Mouse (Mus musculus): ENCODE measurements around the gene C330021F23Rik.
"Not testable (repeated sequence)": the region's sequence is repeated elsewhere in the genome, so short reads cannot be mapped to it uniquely, and the experiment has no call there.

C330021F23Rik gene

DNA sequence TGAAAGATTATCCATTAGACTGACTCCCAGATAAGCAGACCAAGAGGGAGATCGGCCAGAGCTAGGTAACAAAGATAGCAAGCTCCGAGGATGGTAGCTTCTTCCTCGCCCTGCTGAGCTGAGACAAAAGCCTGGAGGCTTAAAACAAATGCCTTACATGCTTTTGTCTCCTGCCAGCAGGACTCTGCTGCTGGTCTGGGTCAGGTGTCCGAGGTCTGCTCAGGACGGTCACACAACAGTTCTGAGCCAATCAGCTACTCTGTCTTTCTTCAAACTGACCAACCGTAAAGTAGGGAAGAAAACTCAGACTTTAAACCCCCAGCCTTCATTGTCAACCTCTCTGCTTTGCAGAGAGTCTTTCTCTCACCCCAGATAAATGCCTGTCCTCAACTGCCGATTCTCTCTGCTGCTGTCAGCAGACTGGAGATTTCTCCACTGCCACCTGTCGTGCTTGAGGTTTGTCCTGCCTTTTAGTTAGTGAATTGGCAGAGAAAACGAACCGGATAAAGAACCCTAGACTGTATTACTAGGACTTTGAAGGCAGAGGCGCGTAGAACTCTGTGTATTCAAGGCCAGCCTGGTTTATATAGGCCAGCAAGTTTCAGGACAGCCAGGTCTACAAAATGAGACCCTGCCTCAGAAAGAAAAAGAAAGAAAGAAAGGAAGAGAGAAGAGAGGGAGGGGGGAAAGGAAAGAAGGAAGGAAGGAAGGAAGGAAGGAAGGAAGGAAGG is at the start of gene C330021F23Rik:
C330021F23Rik (plus strand) TSS at position 350 of the 731 bp plus-strand sequence.
- no peak for DNase-seq (ENCODE audit: low spot score in 2 of 2)

DNA sequence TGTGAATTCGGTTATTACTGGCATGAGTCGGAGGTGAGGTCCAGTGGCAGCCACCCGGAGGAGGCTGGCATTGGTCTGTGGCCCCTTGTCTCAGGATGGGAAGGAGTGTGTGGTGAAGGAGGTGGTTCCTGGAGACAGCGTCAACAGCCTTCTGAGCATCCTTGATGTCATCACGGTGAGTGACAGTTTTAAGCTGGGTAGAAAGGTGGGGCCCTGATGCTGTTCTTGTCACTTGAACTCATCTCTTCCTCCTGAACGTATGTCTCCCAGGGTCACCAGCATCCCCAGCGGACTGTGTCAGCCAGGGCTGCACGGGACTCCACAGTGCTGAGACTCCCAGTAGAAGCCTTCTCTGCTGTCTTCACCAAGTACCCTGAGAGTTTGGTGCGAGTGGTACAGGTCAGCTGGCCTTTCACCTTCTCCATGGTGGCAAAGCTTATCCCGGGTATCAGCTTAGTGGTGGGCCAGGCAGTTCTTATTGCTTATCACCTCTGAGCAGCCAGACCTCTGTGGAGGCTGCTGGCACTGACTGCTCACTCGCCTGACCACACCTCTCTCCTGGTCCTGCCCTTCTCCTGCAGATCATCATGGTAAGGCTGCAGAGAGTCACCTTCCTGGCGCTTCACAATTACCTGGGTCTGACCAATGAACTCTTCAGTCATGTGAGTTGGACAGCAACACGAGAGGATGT is 45.6 kb upstream of the C330021F23Rik start:
- DNase-seq (ENCODE audit: low spot score in 2 of 2), result peak; percentile 77 to 79

DNA sequence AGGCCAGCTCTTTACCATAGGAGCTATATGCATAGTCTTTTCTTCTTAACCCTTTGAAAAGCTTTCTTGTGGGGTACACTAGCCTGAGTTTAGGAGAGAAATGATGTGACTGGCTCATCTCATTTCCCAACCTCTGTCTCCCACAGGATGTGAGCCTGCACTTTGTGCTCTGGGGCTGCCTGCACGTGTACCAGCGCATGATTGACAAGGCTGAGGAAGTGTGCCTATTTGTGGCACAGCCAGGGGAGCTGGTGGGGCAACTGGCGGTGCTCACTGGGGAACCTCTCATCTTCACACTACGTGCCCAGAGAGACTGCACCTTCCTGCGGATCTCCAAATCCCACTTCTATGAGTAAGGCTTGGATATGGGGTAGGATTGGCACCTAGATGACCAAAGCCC is 37.0 kb upstream of the C330021F23Rik start:
- no peak for DNase-seq (ENCODE audit: low spot score in 2 of 2)

DNA sequence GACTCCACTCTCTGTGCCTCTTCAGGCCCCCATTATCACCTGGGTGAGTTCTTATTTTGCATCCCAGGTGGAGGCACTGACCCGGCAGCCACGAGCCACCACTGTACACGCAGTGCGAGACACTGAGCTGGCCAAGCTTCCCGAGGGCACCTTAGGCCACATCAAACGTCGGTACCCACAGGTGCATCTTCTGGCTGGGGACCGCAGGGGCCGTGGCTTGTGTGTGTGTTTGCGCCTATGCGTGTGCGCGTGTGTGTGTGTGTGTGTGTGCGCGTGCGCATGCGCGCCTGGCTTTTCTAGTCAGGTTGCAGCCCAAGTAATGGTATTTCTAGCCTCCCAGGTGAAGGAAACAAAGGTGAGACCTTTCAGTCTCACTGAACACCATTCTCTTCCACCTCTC is 35.9 kb upstream of the C330021F23Rik start:
- peak in 1 of 2 experiments; percentile 54 for DNase-seq (ENCODE audit: low spot score in 2 of 2)

DNA sequence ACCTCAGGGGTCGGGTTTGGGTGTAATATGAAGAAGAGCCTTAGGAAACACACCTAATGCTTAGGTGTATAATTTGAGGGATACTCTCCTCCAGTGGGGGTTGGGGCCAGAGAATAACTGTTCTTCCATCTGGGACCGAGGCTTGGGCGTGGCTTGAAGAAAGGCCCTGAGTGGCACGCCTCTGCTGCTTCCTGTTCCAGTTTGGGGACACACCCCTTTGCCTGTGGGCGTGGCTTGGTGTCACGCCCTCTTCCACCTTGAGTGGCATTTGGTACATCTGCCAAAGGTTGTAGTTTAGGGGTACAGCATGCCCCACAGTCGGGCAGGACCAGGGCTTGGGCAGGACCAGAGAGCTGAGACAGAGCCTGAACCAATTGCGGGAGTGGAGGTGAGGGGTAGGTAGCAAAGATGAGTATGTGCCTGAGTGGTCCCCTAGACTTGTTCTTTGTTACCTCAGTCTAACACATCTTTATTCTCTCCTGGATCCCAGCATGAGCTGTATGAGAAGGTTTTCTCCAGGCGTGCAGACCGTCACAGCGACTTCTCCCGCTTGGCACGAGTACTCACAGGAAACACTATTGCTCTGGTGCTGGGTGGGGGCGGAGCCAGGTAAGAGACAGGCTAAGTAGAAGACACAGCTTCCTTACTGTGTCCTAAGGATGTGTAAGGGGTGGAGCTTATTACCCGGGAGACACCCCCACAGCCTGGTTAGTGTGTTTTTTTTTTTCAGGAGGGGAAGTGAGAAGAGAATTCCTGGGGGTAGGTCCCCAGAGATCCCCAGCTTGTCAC is 31.5 kb upstream of the C330021F23Rik start:
- DNase-seq (ENCODE audit: low spot score in 2 of 2), result peak; percentile 71 to 78

DNA sequence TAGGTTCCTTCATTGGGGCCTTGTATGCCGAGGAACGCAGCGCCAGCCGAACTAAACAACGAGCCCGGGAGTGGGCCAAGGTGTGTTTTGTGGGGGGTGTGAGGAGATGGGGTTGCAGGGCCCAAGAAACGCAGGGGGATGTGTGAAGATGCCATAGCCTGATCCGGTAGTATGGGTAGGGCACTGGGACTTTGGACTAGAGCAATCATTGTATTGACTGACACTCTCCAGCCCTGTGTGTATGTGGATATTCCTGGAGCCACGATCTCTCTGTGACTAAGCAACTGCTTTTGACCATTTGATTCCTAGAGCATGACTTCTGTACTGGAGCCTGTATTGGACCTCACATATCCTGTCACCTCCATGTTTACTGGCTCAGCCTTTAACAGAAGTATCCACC is 30.9 kb upstream of the C330021F23Rik start:
- DNase-seq (ENCODE audit: low spot score in 2 of 2), result no peak

DNA sequence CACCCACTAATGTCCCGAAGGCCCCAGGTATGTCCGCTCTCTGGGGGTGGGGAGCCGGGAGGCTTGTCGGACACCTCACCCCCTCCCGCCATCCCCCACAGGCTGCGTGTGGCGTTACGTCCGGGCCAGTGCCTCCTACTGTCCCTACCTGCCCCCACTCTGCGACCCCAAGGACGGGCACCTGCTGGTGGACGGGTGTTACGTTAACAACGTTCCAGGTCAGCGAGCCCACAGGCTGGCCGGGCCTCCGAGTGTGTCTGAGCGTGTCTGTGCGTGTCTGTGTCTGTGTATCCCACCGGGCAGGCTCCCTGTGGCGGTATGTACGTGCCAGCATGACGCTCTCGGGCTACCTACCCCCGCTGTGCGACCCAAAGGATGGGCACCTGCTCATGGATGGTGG is 30.1 kb upstream of the C330021F23Rik start:
- no peak for DNase-seq (ENCODE audit: low spot score in 2 of 2)

DNA sequence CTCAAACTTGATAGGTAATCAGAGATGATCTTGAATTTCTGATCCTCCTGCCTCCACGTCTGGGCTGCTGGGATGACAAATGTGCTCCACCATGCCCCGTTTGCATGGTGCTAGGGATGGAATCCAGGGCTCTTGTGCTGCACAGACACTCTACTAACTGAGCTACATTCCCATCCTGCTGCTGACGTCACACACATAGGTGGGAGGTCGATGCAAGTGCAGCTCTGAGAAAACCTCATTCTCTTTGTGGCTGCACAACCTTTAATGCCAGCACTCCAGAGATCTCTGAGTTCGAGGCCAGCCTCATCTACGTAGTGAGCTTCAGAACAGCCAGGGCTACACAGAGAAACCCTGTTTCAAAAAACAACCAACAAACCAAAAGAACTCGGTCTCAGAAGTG is 28.6 kb upstream of the C330021F23Rik start:
- no peak for DNase-seq (ENCODE audit: low spot score in 2 of 2)

DNA sequence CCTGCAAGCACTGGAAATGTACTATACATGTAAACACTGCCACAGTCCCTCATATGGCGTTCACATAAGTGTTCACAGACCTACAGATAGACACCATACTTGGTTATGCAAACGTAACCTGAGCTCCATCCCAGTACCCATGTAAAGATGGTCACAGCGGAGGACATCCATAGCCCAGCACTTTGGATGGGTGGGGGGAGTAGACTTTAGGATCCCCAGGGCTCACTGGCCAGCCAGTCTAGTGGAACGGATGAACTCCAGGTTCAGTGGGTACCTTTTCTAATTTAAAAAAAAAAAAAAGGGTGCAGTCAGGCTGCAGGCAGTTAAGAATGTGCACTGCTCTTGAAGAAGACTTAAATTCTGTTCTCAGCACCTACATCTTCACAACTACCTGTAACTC is 27.7 kb upstream of the C330021F23Rik start:
- DNase-seq (ENCODE audit: low spot score in 2 of 2), result no peak

DNA sequence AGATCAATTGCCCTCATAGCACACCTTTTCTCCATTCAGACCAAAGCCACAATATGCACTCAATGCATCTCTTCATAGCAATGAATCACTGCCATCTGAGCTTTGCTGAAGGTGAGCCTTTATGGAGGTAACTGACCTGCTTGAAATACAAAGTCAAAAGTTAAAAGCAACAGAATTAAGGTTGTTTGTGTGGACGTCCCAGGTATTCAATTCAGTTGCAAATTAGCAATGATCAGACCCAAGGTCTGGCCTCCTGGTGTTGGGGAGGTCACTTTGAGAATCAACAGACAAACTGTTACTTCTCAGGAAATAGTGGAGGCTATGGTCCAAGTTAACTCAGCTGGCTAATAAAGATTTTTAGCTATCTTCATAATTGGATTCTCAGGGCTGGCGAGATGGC is 21.3 kb upstream of the C330021F23Rik start:
- no peak for DNase-seq (ENCODE audit: low spot score in 2 of 2)

DNA sequence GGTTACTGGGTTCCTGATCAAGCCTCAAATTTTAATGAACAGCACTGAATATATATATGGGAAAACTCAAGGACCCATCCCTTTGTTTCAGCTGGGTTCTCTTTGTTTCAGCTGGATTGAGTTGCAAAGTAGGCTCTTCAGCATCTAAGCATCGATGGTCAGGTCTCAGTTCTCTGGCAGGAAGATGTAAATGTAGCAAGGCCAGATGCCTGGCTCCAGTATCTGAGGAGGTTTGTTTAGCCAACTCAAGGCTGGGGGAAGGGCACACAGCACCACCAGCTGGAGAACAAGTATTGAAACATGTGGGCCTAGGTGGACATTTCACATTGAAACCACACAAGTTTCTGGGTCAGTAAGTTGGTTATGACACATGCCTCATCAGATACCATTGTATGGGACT is 15.6 kb upstream of the C330021F23Rik start:
- DNase-seq (ENCODE audit: low spot score in 2 of 2), result no peak

DNA sequence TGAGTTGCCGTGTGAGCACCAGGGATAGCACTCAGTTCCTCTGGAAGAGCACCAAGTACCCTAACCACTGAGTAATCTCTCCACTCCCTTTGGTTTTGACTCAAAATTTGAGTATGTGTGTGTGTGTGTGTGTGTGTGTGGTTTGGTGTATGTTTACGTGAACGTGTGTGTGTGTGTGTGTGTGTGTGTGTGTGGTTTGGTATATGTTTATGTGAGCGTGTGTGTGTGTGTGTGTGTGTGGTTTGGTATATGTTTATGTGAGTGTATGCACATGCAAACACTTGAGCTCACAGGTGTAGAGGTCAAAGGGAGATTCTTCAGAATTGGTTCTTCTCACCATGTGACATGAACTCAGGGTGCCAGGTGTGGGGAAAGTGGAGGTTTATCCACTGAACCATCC is 11.7 kb upstream of the C330021F23Rik start:
- no peak for DNase-seq (ENCODE audit: low spot score in 2 of 2)

DNA sequence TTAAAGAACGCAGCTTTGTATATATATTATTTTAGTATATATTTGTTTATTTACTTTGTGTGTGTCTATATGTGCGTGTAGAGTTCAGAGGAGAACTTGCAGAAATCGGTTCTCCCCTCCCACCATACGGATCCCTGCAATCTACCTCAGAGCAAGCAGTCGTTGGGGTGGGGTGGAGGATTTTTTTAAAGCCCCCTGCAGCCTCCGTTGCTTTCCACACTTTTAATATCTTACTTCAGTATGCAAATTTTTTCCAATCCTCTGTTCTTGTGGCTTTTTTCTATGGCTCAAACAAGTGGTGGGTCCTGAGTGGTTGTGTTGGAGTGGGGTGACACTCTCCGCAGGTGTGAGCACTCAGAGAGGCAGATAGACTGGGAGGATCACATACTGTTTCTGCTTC is 588 bp downstream of the C330021F23Rik start:
- DNase-seq (ENCODE audit: low spot score in 2 of 2), result no peak

DNA sequence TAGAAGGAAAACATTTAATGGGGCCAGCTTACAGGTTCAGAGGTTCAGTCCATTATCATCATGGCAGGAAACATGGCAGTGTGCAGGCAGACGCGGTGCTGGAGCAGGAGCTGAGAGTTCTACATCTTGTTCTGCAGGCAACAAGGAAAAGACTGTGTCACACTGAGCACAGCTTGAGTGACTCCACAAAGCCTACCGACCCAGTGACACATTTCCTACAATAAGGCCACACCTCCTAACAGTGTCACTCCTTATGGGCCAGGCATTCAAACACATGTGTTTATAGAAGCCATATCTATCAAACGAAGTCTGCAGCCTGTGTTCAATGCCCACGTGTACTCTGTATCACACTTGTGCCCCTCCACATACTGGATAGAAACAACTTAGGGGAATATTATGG is 2.0 kb downstream of the C330021F23Rik start:
- DNase-seq (ENCODE audit: low spot score in 2 of 2), result no peak

DNA sequence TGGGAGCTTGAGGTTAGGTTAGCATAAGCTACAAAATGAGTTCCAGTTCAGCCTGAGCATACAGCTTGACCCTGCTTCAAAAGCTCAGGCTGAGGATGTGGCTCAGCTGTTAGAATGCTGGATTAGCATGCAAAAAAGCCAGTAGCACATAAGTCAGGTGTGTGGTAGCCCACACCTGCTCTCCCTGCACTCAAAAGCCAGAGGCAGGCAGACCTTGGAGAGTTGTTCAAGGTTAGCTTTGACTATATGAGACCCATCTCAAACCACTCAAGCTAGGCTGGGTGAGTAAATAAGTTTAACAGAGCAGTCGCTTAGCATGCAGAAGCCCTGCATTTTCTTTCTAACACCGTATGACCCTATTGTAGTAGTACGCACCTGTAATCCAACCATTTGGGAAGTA is 6.8 kb downstream of the C330021F23Rik start:
- no peak for DNase-seq (ENCODE audit: low spot score in 2 of 2)

DNA sequence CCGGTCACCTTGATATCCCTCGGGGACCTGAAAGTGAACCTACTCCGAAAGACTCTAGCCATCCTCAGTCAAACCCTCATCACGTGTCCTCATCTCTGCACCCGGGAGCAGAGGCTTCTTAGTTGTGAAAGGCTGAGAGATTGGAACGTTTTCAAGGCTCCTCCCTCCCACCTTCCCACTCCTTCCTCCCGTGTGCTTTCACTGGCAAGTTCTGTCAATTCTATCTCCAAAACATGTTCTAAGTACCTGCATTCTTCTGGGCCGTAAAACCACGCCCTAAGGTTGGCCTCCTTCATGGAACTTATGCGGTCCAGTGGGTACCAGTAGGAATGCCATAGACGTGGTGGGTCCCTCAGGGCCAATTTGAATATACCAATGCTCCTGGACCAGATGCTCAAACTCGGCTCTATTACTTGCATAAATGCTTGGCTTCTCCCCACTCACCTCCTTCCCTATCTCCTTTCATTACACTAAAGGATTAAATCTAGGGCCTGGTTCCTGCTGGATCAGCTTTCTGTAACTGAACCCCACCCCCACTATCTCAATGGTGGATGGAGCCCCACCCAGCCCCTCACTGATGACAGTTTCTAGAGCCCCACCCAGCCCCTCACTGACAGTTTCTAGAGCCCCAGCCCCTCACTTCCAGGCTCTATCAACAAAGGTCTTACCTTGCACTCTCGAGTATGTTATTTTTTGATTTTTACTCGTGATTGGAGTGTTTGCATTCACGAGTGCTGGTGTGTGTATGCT is 8.6 kb downstream of the C330021F23Rik start:
- no peak for DNase-seq (ENCODE audit: low spot score in 2 of 2)

DNA sequence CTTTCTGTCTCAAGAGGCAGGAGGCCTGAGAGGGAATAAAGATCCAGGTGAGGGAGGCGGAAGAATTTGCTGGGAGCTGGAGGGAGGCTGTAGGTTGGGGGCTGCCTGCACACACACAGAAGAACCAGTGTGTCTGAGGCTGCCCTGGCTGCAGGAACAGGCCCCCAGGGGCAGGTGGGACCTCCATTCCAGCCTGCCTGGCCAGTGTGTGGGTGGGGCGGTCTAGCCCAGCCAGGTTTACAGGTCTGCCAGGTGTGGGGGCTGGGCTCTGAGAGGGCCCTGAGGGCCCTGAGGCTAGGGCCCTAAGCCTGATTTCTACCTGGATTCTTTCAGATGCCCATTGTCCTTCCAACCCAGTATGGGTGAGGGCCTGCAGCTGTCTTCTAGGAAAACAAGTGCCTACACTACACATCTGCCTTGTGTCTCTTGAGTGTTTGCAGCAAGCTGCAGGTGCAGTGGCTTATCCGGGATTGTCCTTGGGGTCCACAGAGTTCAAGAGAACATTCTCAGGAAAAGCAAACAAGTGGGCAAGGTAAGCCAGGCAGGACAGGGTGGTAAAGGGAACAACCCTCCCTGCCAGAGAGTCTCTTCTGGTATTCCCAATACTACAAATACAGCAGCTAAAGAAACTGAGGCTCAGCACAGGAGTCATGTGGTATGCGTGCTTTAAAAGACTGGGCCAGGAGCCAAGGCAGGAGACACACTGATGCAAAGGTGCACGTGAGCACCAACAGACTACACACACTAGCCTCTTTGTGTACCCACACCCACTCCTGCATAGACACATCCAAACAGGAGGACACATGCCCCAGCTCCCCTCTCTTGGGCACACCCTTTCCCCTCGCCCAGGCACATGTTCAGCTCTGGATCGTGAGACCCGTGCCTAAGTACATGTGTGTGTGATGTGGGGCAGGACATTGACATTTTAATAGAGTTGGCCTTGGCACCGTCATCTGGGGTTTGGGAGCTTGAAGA is 11.9 kb downstream of the C330021F23Rik start:
- no peak for DNase-seq (ENCODE audit: low spot score in 2 of 2)

DNA sequence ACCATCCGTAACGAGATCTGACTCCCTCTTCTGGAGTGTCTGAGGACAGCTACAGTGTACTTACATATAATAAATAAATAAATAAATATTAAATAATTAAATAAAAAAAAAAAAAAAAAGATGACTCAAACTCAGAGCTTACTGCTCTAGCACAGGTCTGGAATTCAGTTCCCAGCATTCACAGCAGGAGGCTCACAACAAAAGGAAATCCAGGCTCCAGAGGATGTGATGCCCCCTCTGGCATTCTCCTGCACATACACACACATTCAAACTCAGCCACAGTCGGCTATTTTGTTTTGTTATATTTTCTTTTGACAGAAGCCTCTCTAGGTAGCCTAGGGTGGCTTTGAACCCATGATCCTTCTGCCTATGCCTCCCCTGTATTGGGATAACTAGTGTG is 14.2 kb downstream of the C330021F23Rik start:
- not testable (repeated sequence) for DNase-seq (ENCODE audit: low spot score in 2 of 2)

DNA sequence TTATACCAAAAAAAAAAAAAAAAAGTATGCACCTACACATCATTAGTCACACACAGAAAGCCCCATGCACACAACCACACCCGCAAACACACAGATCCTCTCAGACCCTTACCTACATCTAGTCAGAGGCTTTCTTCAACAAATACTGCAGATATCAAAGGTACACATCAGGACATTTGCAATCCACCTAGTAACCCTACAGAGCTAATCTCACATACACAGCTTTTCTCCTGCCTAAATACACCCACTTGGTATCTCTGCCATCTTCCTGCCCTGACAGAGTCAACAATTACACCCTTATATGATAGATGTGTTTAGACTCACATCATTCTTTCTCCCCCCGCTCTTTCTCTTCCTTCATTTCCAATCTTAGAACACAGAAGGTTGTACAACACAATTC is 18.7 kb downstream of the C330021F23Rik start:
- no peak for DNase-seq (ENCODE audit: low spot score in 2 of 2)

DNA sequence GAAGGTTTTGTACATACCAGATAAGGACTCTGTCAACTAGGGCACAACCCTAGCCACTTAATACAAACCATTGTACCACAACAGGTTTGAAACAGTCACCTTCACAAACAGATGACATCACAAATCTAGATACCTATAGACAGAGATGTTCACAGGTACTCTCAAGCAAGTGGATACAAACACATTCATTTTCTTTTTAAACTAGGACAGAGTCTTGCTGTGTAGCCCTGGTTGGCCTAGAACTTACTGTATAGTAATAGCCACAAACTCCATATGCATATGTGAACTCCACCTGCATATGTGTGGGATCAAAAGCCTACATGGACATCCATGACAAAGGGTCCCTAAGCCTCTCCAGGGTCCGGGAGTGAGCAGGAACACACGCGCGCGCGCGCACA is 19.2 kb downstream of the C330021F23Rik start, which contains the start of gene Camsap3:
Camsap3 (plus strand) TSS at position 301 of the 398 bp plus-strand sequence.
- DNase-seq (ENCODE audit: low spot score in 2 of 2), result no peak
